In the genomic region with DNA sequence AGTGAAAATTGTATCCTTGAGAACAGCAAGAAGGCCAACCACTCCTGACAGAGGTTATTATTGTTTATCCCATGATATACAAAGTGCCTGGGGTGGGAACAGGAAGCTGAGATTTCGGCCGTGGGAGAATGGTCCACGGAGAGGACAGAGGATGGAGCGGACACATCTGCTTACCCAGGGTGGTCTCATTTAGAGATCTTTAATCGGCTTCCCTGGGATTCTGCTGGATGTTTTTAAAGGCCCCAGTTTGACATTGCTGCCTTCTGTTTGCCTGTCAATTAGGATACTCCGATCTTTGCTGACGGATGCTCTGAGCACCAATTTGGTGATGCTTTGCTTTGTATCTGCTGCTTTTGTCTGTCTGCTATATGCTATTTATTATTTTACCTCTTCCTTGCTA, we compare ENCODE assay signal across 20 mouse cellular contexts.
DNase-seq lines count a peak whose midpoint lies in the region; ATAC-seq and TF ChIP-seq lines count a peak whose summit lies in the region.
"Had no signal": no experiment of that assay in that cellular context is flagged by ENCODE, and none has a peak within 500 bp of the region (broad histone marks: within the 10 kb centered on the region; RNA-seq: fewer than 3 reads in every experiment).

No protein-coding gene starts in this region.

- peak; percentile 42 for ATAC-seq in forebrain, embryonic 12.5 days (ENCODE audit: low FRiP score)
- no peak for ATAC-seq in forebrain, postnatal 0 days
- ATAC-seq in hindbrain, postnatal 0 days, result no peak
- ATAC-seq in midbrain, embryonic 16.5 days, result no peak
- no peak for ATAC-seq in intestine, embryonic 16.5 days
- ATAC-seq: intestine, postnatal 0 days had no signal

- no peaks in the 10 kb centered on the region for H3K27me3 ChIP-seq in forebrain, embryonic 12.5 days
- no peaks in the 10 kb centered on the region for H3K27me3 ChIP-seq in forebrain, postnatal 0 days (ENCODE audit: insufficient read depth, low read length)
- H3K27me3 ChIP-seq in hindbrain, postnatal 0 days (ENCODE audit: insufficient read depth, low read length), result no peaks in the 10 kb centered on the region
- H3K27me3 ChIP-seq in midbrain, embryonic 16.5 days (ENCODE audit: control insufficient read depth, insufficient read depth, low read depth, low read length), result no peaks in the 10 kb centered on the region
- no peaks in the 10 kb centered on the region for H3K27me3 ChIP-seq in intestine, embryonic 16.5 days (replicated peaks; ENCODE audit: control insufficient read depth, insufficient read depth, low read length)
- no peaks in the 10 kb centered on the region for H3K27me3 ChIP-seq in cerebellum, adult 2 months (ENCODE audit: control insufficient read depth, insufficient read depth, low read length)
- H3K27me3 ChIP-seq: heart, embryonic 13.5 days; limb, embryonic 13.5 days; liver, embryonic 13.5 days had no signal

- no peak for TF ChIP-seq CTCF in forebrain, postnatal 0 days (IDR thresholded peaks at IDR 0.05; ENCODE audit: low read depth)
- TF ChIP-seq CTCF in hindbrain, postnatal 0 days (IDR thresholded peaks at IDR 0.05; ENCODE audit: low read depth), result no peak
- TF ChIP-seq CTCF in cerebellum, adult 2 months (IDR thresholded peaks at IDR 0.05; ENCODE audit: borderline replicate concordance, insufficient read depth, low read depth, low read length), result no peak

- no peak for TF ChIP-seq POLR2A in cerebellum, adult 2 months (IDR thresholded peaks at IDR 0.05; ENCODE audit: borderline replicate concordance, insufficient read depth, low read length)

- H3K9ac ChIP-seq in forebrain, embryonic 12.5 days, result no peak overlapping the region; the same call in 1 of the 2 replicates
- H3K9ac ChIP-seq in forebrain, postnatal 0 days, result no peak overlapping the region
- H3K9ac ChIP-seq in hindbrain, postnatal 0 days (replicated peaks; ENCODE audit: low read length), result no peak overlapping the region
- peak overlapping the region; percentile 34; the same call in 1 of the 2 replicates for H3K9ac ChIP-seq in midbrain, embryonic 16.5 days (ENCODE audit: low read depth, low read length)
- no peak overlapping the region for H3K9ac ChIP-seq in intestine, embryonic 16.5 days (ENCODE audit: low read depth, low read length)
- H3K9ac ChIP-seq: heart, embryonic 13.5 days; limb, embryonic 13.5 days; liver, embryonic 13.5 days; lung, embryonic 14.5 days had no signal

- WGBS in forebrain, embryonic 12.5 days, result 6% methylated on average over 7 of the region's 7 CpGs
- 8% methylated on average over 7 of the region's 7 CpGs for WGBS in forebrain, postnatal 0 days
- WGBS in hindbrain, postnatal 0 days, result 29% methylated on average over 7 of the region's 7 CpGs
- 14% methylated on average over 7 of the region's 7 CpGs for WGBS in midbrain, embryonic 16.5 days
- 50% methylated on average over 7 of the region's 7 CpGs for WGBS in intestine, embryonic 16.5 days
- 43% methylated on average over 7 of the region's 7 CpGs for WGBS in cerebellum, adult 2 months

- H3K36me3 ChIP-seq in forebrain, embryonic 12.5 days (replicated peaks), result no peaks in the 10 kb centered on the region
- H3K36me3 ChIP-seq in forebrain, postnatal 0 days (ENCODE audit: insufficient read depth), result no peaks in the 10 kb centered on the region
- no peaks in the 10 kb centered on the region for H3K36me3 ChIP-seq in hindbrain, postnatal 0 days (ENCODE audit: insufficient read depth, low read length)
- no peaks in the 10 kb centered on the region for H3K36me3 ChIP-seq in midbrain, embryonic 16.5 days (ENCODE audit: control insufficient read depth, insufficient read depth, low read length)
- no peaks in the 10 kb centered on the region for H3K36me3 ChIP-seq in intestine, embryonic 16.5 days (ENCODE audit: control insufficient read depth, insufficient read depth, low read length)
- H3K36me3 ChIP-seq: heart, embryonic 13.5 days; limb, embryonic 13.5 days; liver, embryonic 13.5 days had no signal

- no peaks in the 10 kb centered on the region for H3K9me3 ChIP-seq in forebrain, embryonic 12.5 days
- no peaks in the 10 kb centered on the region for H3K9me3 ChIP-seq in forebrain, postnatal 0 days (ENCODE audit: low read length)
- H3K9me3 ChIP-seq in hindbrain, postnatal 0 days (ENCODE audit: low read length), result no peaks in the 10 kb centered on the region
- no peaks in the 10 kb centered on the region for H3K9me3 ChIP-seq in midbrain, embryonic 16.5 days (replicated peaks; ENCODE audit: control insufficient read depth, low read length, poor library complexity, severe bottlenecking)
- no peaks in the 10 kb centered on the region for H3K9me3 ChIP-seq in intestine, embryonic 16.5 days (ENCODE audit: control insufficient read depth, low read length)
- H3K9me3 ChIP-seq: heart, embryonic 13.5 days; limb, embryonic 13.5 days had no signal

- peak overlapping the region; percentile 79 for H3K27ac ChIP-seq in forebrain, embryonic 12.5 days
- peak overlapping the region; percentile 24; the same call in 1 of the 2 replicates for H3K27ac ChIP-seq in forebrain, postnatal 0 days (ENCODE audit: low read depth, low read length)
- H3K27ac ChIP-seq in hindbrain, postnatal 0 days, result no peak overlapping the region
- peak overlapping the region; percentile 68 for H3K27ac ChIP-seq in midbrain, embryonic 16.5 days (ENCODE audit: low read length)
- H3K27ac ChIP-seq in intestine, embryonic 16.5 days (ENCODE audit: low read length), result no peak overlapping the region
- H3K27ac ChIP-seq in cerebellum, adult 2 months (ENCODE audit: insufficient read depth, low read length), result no peak overlapping the region
- H3K27ac ChIP-seq: heart, embryonic 13.5 days; kidney, postnatal 0 days; limb, embryonic 13.5 days; liver, embryonic 13.5 days had no signal

- peaks cover 27% of the 10 kb centered on the region for H3K4me1 ChIP-seq in forebrain, embryonic 12.5 days
- H3K4me1 ChIP-seq in forebrain, postnatal 0 days (ENCODE audit: insufficient read depth), result 0 out of 2 replicates have a peak, but pooled peaks cover 3% of the 10 kb centered on the region
- H3K4me1 ChIP-seq in hindbrain, postnatal 0 days (ENCODE audit: insufficient read depth, low read length), result no peaks in the 10 kb centered on the region
- H3K4me1 ChIP-seq in midbrain, embryonic 16.5 days (ENCODE audit: control insufficient read depth, insufficient read depth, low read length), result peaks cover 15% of the 10 kb centered on the region
- H3K4me1 ChIP-seq in intestine, embryonic 16.5 days (ENCODE audit: control insufficient read depth, insufficient read depth, low read length), result no peaks in the 10 kb centered on the region
- no peaks in the 10 kb centered on the region for H3K4me1 ChIP-seq in cerebellum, adult 2 months (ENCODE audit: control insufficient read depth, insufficient read depth, low read length)
- H3K4me1 ChIP-seq: heart, embryonic 13.5 days; limb, embryonic 13.5 days; liver, embryonic 13.5 days had no signal

- H3K4me3 ChIP-seq in forebrain, embryonic 12.5 days (replicated peaks), result no peak overlapping the region
- no peak overlapping the region for H3K4me3 ChIP-seq in forebrain, postnatal 0 days (ENCODE audit: low read depth, low read length)
- H3K4me3 ChIP-seq in hindbrain, postnatal 0 days (ENCODE audit: low read length), result no peak overlapping the region
- H3K4me3 ChIP-seq in midbrain, embryonic 16.5 days (ENCODE audit: low read depth, low read length), result no peak overlapping the region
- no peak overlapping the region for H3K4me3 ChIP-seq in intestine, embryonic 16.5 days (ENCODE audit: low read length)
- no peak overlapping the region for H3K4me3 ChIP-seq in cerebellum, adult 2 months (replicated peaks; ENCODE audit: insufficient read depth, low read depth, low read length)
- H3K4me3 ChIP-seq: heart, embryonic 13.5 days; limb, embryonic 13.5 days; liver, embryonic 13.5 days had no signal

- H3K4me2 ChIP-seq in forebrain, embryonic 12.5 days, result no peak overlapping the region
- no peak overlapping the region for H3K4me2 ChIP-seq in forebrain, postnatal 0 days (ENCODE audit: low read depth)
- no peak overlapping the region for H3K4me2 ChIP-seq in hindbrain, postnatal 0 days (ENCODE audit: low read depth, low read length)
- H3K4me2 ChIP-seq in midbrain, embryonic 16.5 days (ENCODE audit: low read length), result no peak overlapping the region
- no peak overlapping the region for H3K4me2 ChIP-seq in intestine, embryonic 16.5 days (ENCODE audit: low read depth, low read length)
- H3K4me2 ChIP-seq: heart, embryonic 13.5 days; limb, embryonic 13.5 days; liver, embryonic 13.5 days; lung, embryonic 14.5 days had no signal

- intact Hi-C loops in heart, postnatal 14 days (cut with DNase I), result no loop called here

- DNase-seq in forebrain, postnatal 0 days, result no peak
- peak; percentile 9 for DNase-seq in hindbrain, postnatal 0 days (ENCODE audit: low spot score)
- DNase-seq in right cerebral cortex, postnatal 14 days, result no peak
- no peak for DNase-seq in cerebellum, adult 2 months
- DNase-seq in heart, postnatal 14 days, result no peak
- DNase-seq: adrenal gland, adult 8-10 months; cerebellum, postnatal 14 days; gastrocnemius, postnatal 14 days; heart, adult 18-20 months; liver, embryonic 13.5 days; lung, embryonic 14.5 days; lung, postnatal 36 days; spleen, adult 18-20 months had no signal

Comparison
In these comparisons a context has a peak if more than half of its experiments do, and no peak if none do; other contexts are left out.
1. H3K27ac ChIP-seq: peak in forebrain, embryonic 12.5 days (single experiment), forebrain, postnatal 0 days (single experiment) and midbrain, embryonic 16.5 days (single experiment); none in hindbrain, postnatal 0 days (single experiment), intestine, embryonic 16.5 days (single experiment) and cerebellum, adult 2 months (single experiment).